Mouse (Mus musculus) forebrain, postnatal 0 days (tissue): Measurements from ENCODE around the gene Atxn1. TPM values are rescaled to one million over a fixed set of nuclear protein-coding genes. Genes with fewer than 3 reads are reported as not detected.
A peak's percentile ranks its signal among the peaks of the same experiment; 100 is the strongest.

Experiments used
- ATAC-seq: fragments of 200-750 bp; cut with Nextera tagmentation; 2 replicates; pipeline ENCODE4 v1.8.0; 2017; ENCODE audit warnings: mild to moderate bottlenecking, moderate library complexity
- DNase-seq: peaks from one replicate; pipeline ENCODE4 v3.0.0-alpha.2; 2015
- H3K27ac ChIP-seq: fragments of 300-500 bp; sonication (generic); 2 replicates; pipeline ENCODE4 v1.5.1; 2014; ENCODE audit warnings: low read depth, mild to moderate bottlenecking, antibody characterized with exemption, low read length, moderate library complexity, mixed read lengths
- H3K27me3 ChIP-seq: fragments of 300-500 bp; sonication (generic); 2 replicates; pipeline ENCODE4 v1.6.1; 2014; ENCODE audit warnings: mild to moderate bottlenecking, low read length, mixed read lengths; ENCODE audit not compliant: insufficient read depth
- H3K36me3 ChIP-seq: fragments of 300-500 bp; sonication (generic); 2 replicates; pipeline ENCODE4 v1.6.1; 2014; ENCODE audit warnings: mild to moderate bottlenecking, moderate library complexity; ENCODE audit not compliant: insufficient read depth
- H3K4me1 ChIP-seq: fragments of 300-500 bp; sonication (generic); 2 replicates; pipeline ENCODE4 v1.6.1; 2014; ENCODE audit warnings: antibody characterized with exemption; ENCODE audit not compliant: insufficient read depth
- H3K4me2 ChIP-seq: fragments of 300-500 bp; sonication (generic); 2 replicates; pipeline ENCODE4 v1.6.1; 2014; ENCODE audit warnings: low read depth, mild to moderate bottlenecking, moderate library complexity
- H3K4me3 ChIP-seq: fragments of 300-500 bp; sonication (generic); 2 replicates; pipeline ENCODE4 v1.5.1; 2014; ENCODE audit warnings: low read depth, low read length, mixed read lengths
- H3K9ac ChIP-seq: fragments of 300-500 bp; sonication (generic); 2 replicates; pipeline ENCODE4 v1.6.1; 2014; ENCODE audit warnings: mild to moderate bottlenecking
- H3K9me3 ChIP-seq: fragments of 300-500 bp; sonication (generic); 2 replicates; pipeline ENCODE4 v1.6.1; 2016; ENCODE audit warnings: low read length
- CTCF ChIP-seq: sonication (generic); IDR thresholded peaks from 2 replicates; pipeline ENCODE4 v1.5.1; 2016; ENCODE audit warnings: antibody characterized with exemption, control low read depth, low read depth
- WGBS: fragments of 180-500 bp; shearing (Covaris S2); extraction: QIAGEN DNeasy Blood & Tissue Kit; methylation state at CpG from one replicate; pipeline ENCODE4 v1.1.7; 2014; 5-methylcytosine and 5-hydroxymethylcytosine counted together
- polyA plus RNA-seq: library from polyadenylated mRNA; unstranded; fragments of >200 nt; fragmentation: Nextera tagmentation; extraction: Ambion mirVana; gene quantifications from 2 replicates; pipeline ENCODE4 v1.2.1, GENCODE M21; 2015
- total RNA-seq: library from RNA; depleted of rRNA; stranded (reverse); fragments of >200 nt; gene quantifications from 2 replicates; pipeline ENCODE4 v1.2.3, GENCODE M21; 2014

Gene Atxn1
- total and polyA plus RNA-seq, 2 experiments from 2014 or later: 13.0 to 32.3 TPM

DNA sequence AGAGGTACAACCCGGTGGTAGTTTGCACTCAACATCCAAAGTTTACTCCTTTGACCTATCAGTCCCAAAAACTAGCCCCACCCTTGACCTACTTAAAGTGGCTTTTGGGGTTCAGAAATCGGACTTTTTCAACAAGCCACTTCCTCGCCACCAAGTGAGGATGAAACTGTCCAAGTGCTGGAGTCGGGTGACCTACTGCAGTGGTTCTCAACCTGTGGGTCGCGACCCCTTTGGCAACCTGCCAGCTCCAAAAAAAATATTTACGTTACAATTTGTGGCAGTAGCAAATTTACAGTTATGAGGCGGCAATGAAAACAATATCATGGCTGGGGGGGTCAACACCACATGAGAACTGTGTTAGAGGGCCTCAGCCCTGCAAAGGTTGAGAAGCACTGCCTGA lies 95.9 kb downstream of the Atxn1 start:
- H3K9ac ChIP-seq: no peak overlapping the region
- no peaks in the 10 kb centered on the region for H3K9me3 ChIP-seq
- no peak overlapping the region for H3K4me2 ChIP-seq
- 94% methylated on average over 8 of the region's 8 CpGs for WGBS
- no peaks in the 10 kb centered on the region for H3K36me3 ChIP-seq
- no peak for TF ChIP-seq CTCF
- no peaks in the 10 kb centered on the region for H3K27me3 ChIP-seq
- H3K27ac ChIP-seq: no peak overlapping the region
- ATAC-seq: no peak
- DNase-seq: no peak
- H3K4me3 ChIP-seq: no peak overlapping the region
- H3K4me1 ChIP-seq: 0 out of 2 replicates have a peak, but pooled peaks cover 6% of the 10 kb centered on the region

DNA sequence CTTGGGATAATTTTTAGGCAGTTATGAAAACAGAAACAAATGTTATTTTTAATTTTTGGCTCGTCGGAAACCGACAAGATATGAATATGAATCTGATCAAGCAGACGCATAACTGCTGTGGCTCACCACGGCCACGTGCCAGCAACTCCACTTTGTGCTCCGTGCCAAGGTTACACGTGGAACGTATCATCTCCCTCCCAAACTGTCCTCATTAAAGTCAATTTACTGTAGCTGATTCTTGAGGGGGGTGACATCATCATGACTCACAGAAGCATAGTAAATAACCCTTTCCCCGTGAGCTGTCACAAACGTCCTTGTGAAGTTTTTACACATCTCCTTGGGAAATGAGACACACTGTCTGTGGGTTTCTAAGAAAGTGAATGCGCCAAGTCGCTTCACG lies 97.5 kb downstream of the Atxn1 start:
- no peak for TF ChIP-seq CTCF
- H3K27me3 ChIP-seq: no peaks in the 10 kb centered on the region
- no peak overlapping the region for H3K4me2 ChIP-seq
- ATAC-seq (peak; percentile 40; the same call in 1 of the 2 replicates), DNase-seq (peak; percentile 56)
- no peak overlapping the region for H3K27ac ChIP-seq
- H3K9ac ChIP-seq: no peak overlapping the region
- 0 out of 2 replicates have a peak, but pooled peaks cover 6% of the 10 kb centered on the region for H3K4me1 ChIP-seq
- no peak overlapping the region for H3K4me3 ChIP-seq
- H3K36me3 ChIP-seq: no peaks in the 10 kb centered on the region
- no peaks in the 10 kb centered on the region for H3K9me3 ChIP-seq
- 51% methylated on average over 14 of the region's 14 CpGs for WGBS

DNA sequence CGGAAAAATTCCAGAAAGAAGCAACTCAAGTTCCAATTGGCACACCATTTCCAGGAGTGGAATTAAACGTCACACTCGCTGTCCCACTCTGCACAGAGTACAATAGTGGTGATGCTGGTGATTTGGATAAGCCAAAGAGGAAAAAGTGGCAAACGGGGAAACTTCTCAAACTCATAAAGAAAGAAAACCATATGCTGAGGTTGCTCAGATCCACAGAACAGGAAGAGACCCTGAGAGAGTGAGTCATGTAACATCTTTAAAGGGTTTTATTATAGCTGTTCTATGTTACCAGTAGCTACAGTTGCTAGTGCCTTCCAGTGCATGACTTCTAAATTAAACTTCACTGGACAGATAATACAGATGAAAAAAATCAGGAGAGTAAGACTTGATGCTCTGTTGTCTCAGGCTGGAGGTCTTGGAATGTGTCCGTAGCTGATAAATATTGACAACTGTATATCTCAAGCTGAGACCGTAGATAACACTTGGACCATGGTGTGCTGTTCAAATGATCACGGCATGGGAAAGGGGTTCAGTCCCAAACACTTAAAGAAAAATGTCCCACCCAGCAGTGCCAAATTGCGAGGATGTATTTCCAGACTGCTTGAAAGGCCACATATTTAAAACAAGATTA lies 98.1 kb downstream of the Atxn1 start:
- no peak overlapping the region for H3K27ac ChIP-seq
- DNase-seq (no peak), ATAC-seq (no peak)
- no peak overlapping the region for H3K9ac ChIP-seq
- TF ChIP-seq CTCF: no peak
- no peaks in the 10 kb centered on the region for H3K9me3 ChIP-seq
- H3K4me2 ChIP-seq: no peak overlapping the region
- H3K4me3 ChIP-seq: no peak overlapping the region
- 80% methylated on average over 8 of the region's 8 CpGs for WGBS
- 0 out of 2 replicates have a peak, but pooled peaks cover 8% of the 10 kb centered on the region for H3K4me1 ChIP-seq
- H3K27me3 ChIP-seq: no peaks in the 10 kb centered on the region
- no peaks in the 10 kb centered on the region for H3K36me3 ChIP-seq

DNA sequence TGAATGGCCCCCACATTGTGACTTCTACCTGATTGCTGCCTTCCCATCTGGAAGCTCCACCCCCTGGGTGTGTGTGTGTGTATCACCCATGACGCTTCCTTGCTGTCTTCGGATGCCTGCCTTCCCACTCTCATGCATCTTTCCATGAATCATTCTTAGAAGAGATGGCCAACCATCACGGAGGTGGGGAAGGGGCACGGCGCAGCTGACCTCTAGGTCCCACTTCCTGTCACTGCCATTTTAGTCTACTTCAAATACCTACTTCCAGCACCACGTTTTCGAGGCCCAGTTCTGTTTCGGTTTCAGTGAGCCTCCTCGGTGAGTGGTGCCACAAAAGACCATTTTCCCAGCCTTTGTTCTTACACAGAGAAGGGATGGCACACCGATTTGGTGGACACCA lies 99.2 kb downstream of the Atxn1 start:
- Histone ChIP-seq H3K4me3 (no peak overlapping the region), H3K27ac (no peak overlapping the region), H3K9ac (no peak overlapping the region), H3K4me1 (peaks cover 14% of the 10 kb centered on the region; the same call in 1 of the 2 replicates), H3K4me2 (no peak overlapping the region), H3K36me3 (no peaks in the 10 kb centered on the region), H3K9me3 (no peaks in the 10 kb centered on the region), H3K27me3 (no peaks in the 10 kb centered on the region)
- WGBS: 97% methylated on average over 10 of the region's 10 CpGs
- DNase-seq (no peak), ATAC-seq (no peak)
- no peak for TF ChIP-seq CTCF

DNA sequence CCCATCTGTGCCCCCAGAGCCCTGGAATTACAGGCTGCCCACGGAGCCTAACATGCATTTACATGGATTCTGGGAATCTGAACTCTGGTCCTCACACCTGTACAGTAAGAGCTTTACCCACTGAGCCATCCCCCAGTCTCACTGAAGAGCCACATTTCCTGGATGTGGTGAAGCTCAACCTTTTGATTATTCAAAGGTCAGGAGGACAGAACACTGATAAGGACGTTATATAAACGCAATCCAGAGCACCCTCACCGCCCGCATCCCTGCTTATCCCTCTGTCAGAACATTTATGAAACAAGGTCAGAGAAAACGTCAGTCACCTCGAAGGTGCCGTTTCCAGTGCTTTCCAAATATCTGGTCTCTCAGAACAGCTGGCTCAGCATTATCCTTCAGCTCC lies 101.0 kb downstream of the Atxn1 start:
- TF ChIP-seq CTCF: no peak
- H3K27ac ChIP-seq: no peak overlapping the region

DNA sequence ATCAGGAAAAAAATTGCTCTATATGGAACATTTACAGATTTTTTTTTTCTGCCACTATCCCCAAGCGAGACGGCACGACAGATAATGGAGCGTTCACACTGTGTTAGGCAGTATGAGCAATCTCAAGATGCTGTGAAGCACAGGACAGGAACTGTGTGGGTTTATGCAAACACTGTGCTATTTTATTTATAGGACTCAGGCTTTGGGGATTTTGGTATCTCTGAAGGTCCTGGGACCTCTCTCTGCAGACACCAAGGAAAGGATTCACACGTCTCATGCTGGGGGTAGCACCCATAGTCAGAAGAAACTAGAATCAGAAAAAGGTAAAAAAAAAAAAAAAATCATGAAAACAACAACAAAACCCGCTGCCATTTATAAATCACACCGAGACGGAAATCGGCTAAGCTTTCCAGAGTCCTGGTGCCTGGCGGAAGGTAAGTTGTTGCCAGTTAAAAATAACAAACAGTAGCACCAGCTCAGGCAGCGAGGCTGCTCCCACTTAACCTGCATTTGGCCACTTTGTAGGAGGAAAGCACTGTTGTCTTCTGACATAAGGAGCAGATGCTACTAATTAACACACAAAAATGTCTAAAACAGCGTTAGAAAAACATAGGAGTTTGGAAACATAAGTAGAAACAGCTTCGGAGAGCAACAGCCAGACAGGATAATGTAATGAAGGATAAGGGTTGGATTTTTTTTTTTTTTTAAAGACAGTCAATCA lies 102.8 kb downstream of the Atxn1 start:
- H3K4me1 ChIP-seq: peaks cover 13% of the 10 kb centered on the region; the same call in 1 of the 2 replicates

More for the DNA sequence above, 101.0 kb downstream of the Atxn1 start:
- H3K27me3 ChIP-seq: no peaks in the 10 kb centered on the region
- H3K36me3 ChIP-seq: no peaks in the 10 kb centered on the region
- WGBS: 87% methylated on average over 8 of the region's 8 CpGs
- H3K4me3 ChIP-seq: no peak overlapping the region
- H3K4me2 ChIP-seq: no peak overlapping the region
- no peaks in the 10 kb centered on the region for H3K9me3 ChIP-seq
- DNase-seq (no peak), ATAC-seq (no peak)
- peaks cover 19% of the 10 kb centered on the region; the same call in 1 of the 2 replicates for H3K4me1 ChIP-seq
- no peak overlapping the region for H3K9ac ChIP-seq

DNA sequence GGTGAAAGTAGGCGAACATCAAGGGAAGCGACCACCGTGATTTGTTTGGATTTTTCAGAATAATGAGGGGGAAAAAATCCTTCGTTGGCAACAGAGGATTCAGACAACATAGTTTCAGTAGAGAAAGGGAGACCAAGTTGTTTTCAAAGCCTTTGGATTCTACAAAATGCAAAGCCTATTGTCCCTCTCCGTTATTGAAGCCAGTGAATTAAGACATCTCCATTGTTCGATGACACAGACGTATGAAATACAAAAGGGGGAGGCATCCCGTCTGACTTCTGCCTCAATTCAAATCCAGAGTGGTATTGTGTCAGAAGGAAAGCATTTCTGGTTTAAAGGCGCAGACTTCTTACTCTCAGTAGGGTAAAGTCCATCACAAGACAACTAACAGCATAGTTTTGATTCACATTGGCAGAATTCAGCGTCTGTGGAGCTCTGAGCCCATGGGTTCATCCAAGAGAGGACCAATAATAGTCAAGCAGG lies 103.7 kb downstream of the Atxn1 start:
- Histone ChIP-seq H3K4me1 (peaks cover 13% of the 10 kb centered on the region; the same call in 1 of the 2 replicates), H3K27me3 (no peaks in the 10 kb centered on the region), H3K4me2 (no peak overlapping the region), H3K27ac (0 out of 2 replicates have a peak overlapping the region, but pooled peaks have one; percentile 11), H3K9ac (no peak overlapping the region), H3K4me3 (no peak overlapping the region), H3K36me3 (no peaks in the 10 kb centered on the region), H3K9me3 (no peaks in the 10 kb centered on the region)
- 23% methylated on average over 10 of the region's 10 CpGs for WGBS
- ATAC-seq: no peak
- no peak for TF ChIP-seq CTCF
- DNase-seq: no peak

More for the DNA sequence above, 102.8 kb downstream of the Atxn1 start:
- DNase-seq: peak; percentile 25
- peak; percentile 20; the same call in 1 of the 2 replicates for ATAC-seq
- WGBS: 52% methylated on average over 13 of the region's 13 CpGs
- Histone ChIP-seq H3K4me2 (no peak overlapping the region), H3K27me3 (no peaks in the 10 kb centered on the region), H3K9ac (no peak overlapping the region), H3K27ac (no peak overlapping the region), H3K4me3 (no peak overlapping the region), H3K36me3 (no peaks in the 10 kb centered on the region), H3K9me3 (no peaks in the 10 kb centered on the region)
- TF ChIP-seq CTCF: no peak
